ENCODE assay signal across 14 mouse cellular contexts in the genomic region with DNA sequence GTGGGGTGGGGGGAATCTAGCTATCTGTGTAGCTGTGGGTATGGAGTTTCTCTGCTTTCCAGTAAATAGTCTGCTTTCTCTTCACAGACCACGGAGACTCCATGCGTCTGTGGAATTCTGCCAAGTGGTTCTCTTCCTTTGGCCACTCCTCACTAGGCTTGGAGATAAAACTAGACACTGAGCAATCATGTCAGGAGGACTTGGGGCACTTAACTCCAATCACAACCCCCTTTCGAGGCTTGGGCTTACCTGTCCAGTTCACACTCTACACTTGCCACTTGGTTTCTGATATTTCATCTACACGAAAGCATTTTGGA.
A peak's percentile ranks its signal among the peaks of the same experiment; 100 is the strongest.
DNase-seq lines count a peak whose midpoint lies in the region; ATAC-seq lines count a peak whose summit lies in the region.
"Had no signal": no experiment of that assay in that cellular context is flagged by ENCODE, and none has a peak within 500 bp of the region (broad histone marks: within the 10 kb centered on the region; RNA-seq: fewer than 3 reads in every experiment).

No protein-coding gene starts in this region.

- no peaks in the 10 kb centered on the region for H3K27me3 ChIP-seq in heart, embryonic 16.5 days (ENCODE audit: control insufficient read depth, insufficient read depth, low read length)
- no peaks in the 10 kb centered on the region for H3K27me3 ChIP-seq in intestine, embryonic 15.5 days (replicated peaks)
- H3K27me3 ChIP-seq: embryonic facial prominence, embryonic 12.5 days; forebrain, embryonic 15.5 days had no signal

- H3K36me3 ChIP-seq in heart, embryonic 16.5 days (ENCODE audit: control insufficient read depth, insufficient read depth), result no peaks in the 10 kb centered on the region
- H3K36me3 ChIP-seq in intestine, embryonic 15.5 days, result no peaks in the 10 kb centered on the region
- H3K36me3 ChIP-seq: embryonic facial prominence, embryonic 12.5 days; forebrain, embryonic 15.5 days had no signal

- intact Hi-C loops in heart, postnatal 14 days (cut with DNase I), result no loop called here

- peak; percentile 23 for DNase-seq in heart, adult 8-10 months (ENCODE audit: low spot score)
- no peak for DNase-seq in heart, postnatal 14 days
- DNase-seq in kidney, postnatal 10 days, result peak; percentile 23
- DNase-seq in kidney, adult 11 months, result no peak
- no peak for DNase-seq in ovary, postnatal 14 days (ENCODE audit: low spot score)
- DNase-seq in urinary bladder, adult 18-20 months (ENCODE audit: low spot score in 2 of 2), result no peak
- DNase-seq: cerebellum, adult 9-11 months had no signal

- H3K4me1 ChIP-seq in heart, embryonic 16.5 days (ENCODE audit: control insufficient read depth, insufficient read depth, low read length), result peaks cover 4% of the 10 kb centered on the region
- H3K4me1 ChIP-seq in intestine, embryonic 15.5 days (replicated peaks), result 0 out of 2 replicates have a peak, but pooled peaks cover 8% of the 10 kb centered on the region

- WGBS in heart, embryonic 16.5 days, result 30% methylated on average over 4 of the region's 4 CpGs
- WGBS in intestine, embryonic 15.5 days, result 55% methylated on average over 4 of the region's 4 CpGs

- H3K4me3 ChIP-seq in heart, embryonic 16.5 days (ENCODE audit: low read length), result peak overlapping the region; percentile 29; the same call in 1 of the 2 replicates
- H3K4me3 ChIP-seq in intestine, embryonic 15.5 days (replicated peaks), result no peak overlapping the region
- H3K4me3 ChIP-seq: embryonic facial prominence, embryonic 12.5 days; forebrain, embryonic 15.5 days; left cerebral cortex, adult 2 months had no signal

- no peak overlapping the region for H3K27ac ChIP-seq in heart, embryonic 16.5 days (ENCODE audit: low read length)
- no peak overlapping the region for H3K27ac ChIP-seq in intestine, embryonic 15.5 days
- H3K27ac ChIP-seq: embryonic facial prominence, embryonic 12.5 days; forebrain, embryonic 15.5 days; left cerebral cortex, adult 2 months had no signal

- ATAC-seq in heart, embryonic 16.5 days (replicated peaks; ENCODE audit: extremely low read depth, insufficient read depth, low FRiP score), result no peak
- ATAC-seq in intestine, embryonic 15.5 days, result no peak
- ATAC-seq: CD4-positive, CD25-positive, alpha-beta regulatory T cell, adult 4 months; inflammation-experienced regulatory T-cells, adult 6 months had no signal

- no peaks in the 10 kb centered on the region for H3K9me3 ChIP-seq in heart, embryonic 16.5 days (replicated peaks; ENCODE audit: control insufficient read depth, low read length)
- H3K9me3 ChIP-seq in intestine, embryonic 15.5 days, result no peaks in the 10 kb centered on the region
- H3K9me3 ChIP-seq: embryonic facial prominence, embryonic 12.5 days; forebrain, embryonic 15.5 days had no signal

- H3K9ac ChIP-seq in heart, embryonic 16.5 days (ENCODE audit: low read length), result no peak overlapping the region
- no peak overlapping the region for H3K9ac ChIP-seq in intestine, embryonic 15.5 days
- H3K9ac ChIP-seq: embryonic facial prominence, embryonic 12.5 days; forebrain, embryonic 15.5 days had no signal

- H3K4me2 ChIP-seq in heart, embryonic 16.5 days (ENCODE audit: low read depth, low read length), result peak overlapping the region; percentile 51
- H3K4me2 ChIP-seq in intestine, embryonic 15.5 days (replicated peaks), result peak overlapping the region; percentile 34
- H3K4me2 ChIP-seq: embryonic facial prominence, embryonic 12.5 days; forebrain, embryonic 15.5 days had no signal

Comparison
In these comparisons a context has a peak if more than half of its experiments do, and no peak if none do; other contexts are left out.
1. DNase-seq: peak in heart, adult 8-10 months (single experiment) and kidney, postnatal 10 days (single experiment); none in heart, postnatal 14 days (0 of 2), kidney, adult 11 months (single experiment), ovary, postnatal 14 days (single experiment) and urinary bladder, adult 18-20 months (0 of 2).